Mouse (Mus musculus) lung, adult 2 months (tissue): ENCODE measurements around the gene Msh4.

Experiments
- CTCF ChIP-seq: fragments of 200-500 bp; IDR thresholded peaks from 2 replicates; pipeline ENCODE4 v1.5.1; 2011; ENCODE audit warnings: mild to moderate bottlenecking, low read length, control low read depth; ENCODE audit not compliant: insufficient read depth
- POLR2A ChIP-seq: fragments of 200-500 bp; IDR thresholded peaks from 2 replicates; pipeline ENCODE4 v1.6.1; 2011; ENCODE audit warnings: low read depth, mild to moderate bottlenecking, control low read depth, low read length, borderline replicate concordance; ENCODE audit errors: extremely low read depth

GRCm38 (mm10) chr3:153808406-153808805 lies 97.5 kb downstream of the Msh4 start:
- no peak for TF ChIP-seq CTCF
- TF ChIP-seq POLR2A, result no peak
